Mouse (Mus musculus) cortical plate, adult 2 months (tissue): ENCODE measurements around the gene Trpc4ap.

Experiments
- CTCF ChIP-seq: fragments of 200-500 bp; IDR thresholded peaks from 2 replicates; pipeline ENCODE4 v1.5.1; 2011; ENCODE audit warnings: mild to moderate bottlenecking, control low read depth, low read length; ENCODE audit not compliant: insufficient read depth; ENCODE audit errors: extremely low read depth
- POLR2A ChIP-seq: fragments of 200-500 bp; IDR thresholded peaks from 2 replicates; pipeline ENCODE4 v1.6.1; 2011; ENCODE audit warnings: mild to moderate bottlenecking, low read length, control low read depth; ENCODE audit not compliant: insufficient read depth; ENCODE audit errors: extremely low read depth

GRCm38 (mm10) chr2:155634562-155634961, 57.6 kb downstream of the Trpc4ap start:
- TF ChIP-seq CTCF = no peak
- no peak for TF ChIP-seq POLR2A
